9 mouse cellular contexts compared by ENCODE assay signal in the genomic region with DNA sequence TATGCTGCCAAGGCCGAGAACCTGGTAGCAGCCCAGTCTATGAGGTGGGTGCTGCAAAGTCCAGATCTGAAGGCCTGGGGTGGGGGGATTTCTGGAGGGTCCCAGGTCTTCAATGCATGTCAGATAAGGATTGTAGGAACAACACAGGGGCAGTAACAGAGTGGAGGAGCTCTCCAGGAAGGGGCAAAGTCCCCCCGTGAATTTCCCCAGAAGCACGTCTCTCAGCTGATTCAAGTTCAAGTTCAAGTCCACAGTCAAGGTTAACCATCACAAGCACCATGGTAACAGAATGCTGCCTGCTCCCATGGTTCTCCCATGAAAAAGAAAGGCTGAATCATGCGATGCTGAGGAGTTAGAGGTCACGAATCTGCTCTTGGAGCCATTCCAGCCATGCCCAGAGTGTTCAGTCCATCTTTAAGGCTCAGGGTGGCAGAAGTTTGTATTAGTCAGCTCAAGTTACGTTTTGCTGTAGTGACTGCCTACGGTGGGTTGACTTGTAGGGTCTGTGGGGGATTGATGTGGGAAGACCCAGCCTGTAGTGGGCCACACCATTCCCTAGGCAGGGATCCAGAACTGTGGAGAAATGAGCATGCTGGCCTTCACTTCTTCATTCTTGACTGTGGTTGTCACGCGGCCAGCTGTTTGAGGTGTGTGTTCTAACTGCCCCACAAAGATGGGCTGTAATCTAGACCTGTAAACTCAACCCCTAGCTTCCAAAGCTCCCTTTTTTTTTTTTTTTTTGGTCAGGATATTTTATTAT. TPM values are rescaled to one million over a fixed set of nuclear protein-coding genes. Genes with fewer than 3 reads are reported as not detected.
DNase-seq lines count a peak whose midpoint lies in the region; ATAC-seq and TF ChIP-seq lines count a peak whose summit lies in the region.
"Had no signal": no experiment of that assay in that cellular context is flagged by ENCODE, and none has a peak within 500 bp of the region (broad histone marks: within the 10 kb centered on the region; RNA-seq: fewer than 3 reads in every experiment).

No protein-coding gene starts in this region.

- peak; percentile 20 to 37 for DNase-seq in cerebellum, postnatal 14 days
- no peak for DNase-seq in cerebellum, postnatal 36 days
- no peak for DNase-seq in lung, embryonic 14.5 days
- DNase-seq in lung, postnatal 36 days, result no peak
- peak; percentile 71 to 75 for DNase-seq in adrenal gland, postnatal 36 days
- peak; percentile 30 for DNase-seq in naive thymus-derived CD4-positive, alpha-beta T cell, adult 2 months (ENCODE audit: low read depth)
- DNase-seq in urinary bladder, postnatal 25 days (ENCODE audit: low spot score), result no peak
- DNase-seq in spleen, postnatal 10 days (ENCODE audit: low spot score in 2 of 2), result no peak

- H3K27ac ChIP-seq in lung, embryonic 14.5 days (ENCODE audit: low read depth), result no peak overlapping the region
- H3K27ac ChIP-seq: limb, embryonic 13.5 days had no signal

- no peak overlapping the region for H3K4me3 ChIP-seq in lung, embryonic 14.5 days (ENCODE audit: low read depth, low read length)
- H3K4me3 ChIP-seq: limb, embryonic 13.5 days had no signal

- H3K9me3 ChIP-seq in lung, embryonic 14.5 days (ENCODE audit: low read depth, low read length), result no peaks in the 10 kb centered on the region
- H3K9me3 ChIP-seq: limb, embryonic 13.5 days had no signal

- 0 out of 2 replicates have a peak, but pooled peaks have one; percentile 6 for ATAC-seq in lung, embryonic 14.5 days (ENCODE audit: insufficient read depth)

- no peaks in the 10 kb centered on the region for H3K36me3 ChIP-seq in lung, embryonic 14.5 days (ENCODE audit: insufficient read depth)
- H3K36me3 ChIP-seq: limb, embryonic 13.5 days had no signal

- H3K4me2 ChIP-seq in lung, embryonic 14.5 days, result no peak overlapping the region
- H3K4me2 ChIP-seq: limb, embryonic 13.5 days had no signal

- no peaks in the 10 kb centered on the region for H3K4me1 ChIP-seq in lung, embryonic 14.5 days (ENCODE audit: insufficient read depth)
- H3K4me1 ChIP-seq: limb, embryonic 13.5 days had no signal

- WGBS in lung, embryonic 14.5 days, result 57% methylated on average over 9 of the region's 9 CpGs

- no peak for TF ChIP-seq CTCF in lung, embryonic 14.5 days (IDR thresholded peaks at IDR 0.05; ENCODE audit: low read depth)

- H3K27me3 ChIP-seq in lung, embryonic 14.5 days (ENCODE audit: insufficient read depth, low read length), result no peaks in the 10 kb centered on the region
- H3K27me3 ChIP-seq: limb, embryonic 13.5 days had no signal

- no peak overlapping the region for H3K9ac ChIP-seq in lung, embryonic 14.5 days
- H3K9ac ChIP-seq: limb, embryonic 13.5 days had no signal

RNA-seq across cellular contexts. Expression of a gene that starts 24.3 kb away (rescaled TPM):
- 5.6 and 6.2 TPM in 2 replicates for polyA plus RNA-seq in lung, embryonic 14.5 days (2014; fragmentation: Nextera tagmentation; extraction: Ambion mirVana)
- total RNA-seq in adrenal gland, postnatal 36 days (2021), result 10 to 100 TPM in 1 of 2 experiments, 1 to 10 TPM in 1; 5.1 to 11.0 TPM

RNA-seq across cellular contexts. Expression of a gene that starts 55.3 kb away (rescaled TPM):
- 2.7 TPM in 2 replicates for polyA plus RNA-seq in lung, embryonic 14.5 days (2014; fragmentation: Nextera tagmentation; extraction: Ambion mirVana)
- 1 to 10 TPM; 2.2 to 2.9 TPM for total RNA-seq in adrenal gland, postnatal 36 days (2021)

Comparison
In these comparisons a context has a peak if more than half of its experiments do, and no peak if none do; other contexts are left out.
1. DNase-seq: peak in cerebellum, postnatal 14 days (2 of 2), adrenal gland, postnatal 36 days (2 of 2) and naive thymus-derived CD4-positive, alpha-beta T cell, adult 2 months (single experiment); none in cerebellum, postnatal 36 days (0 of 2), lung, embryonic 14.5 days (single experiment), lung, postnatal 36 days (single experiment), urinary bladder, postnatal 25 days (single experiment) and spleen, postnatal 10 days (0 of 2).